Mouse (Mus musculus): ENCODE measurements at regions not wholly inside any gene's neighbourhood (a gene's known extent, or its start where the extent isn't known, plus 50 kb on each side); places are given as distances from the start of the nearest gene placed in this dataset.

DNA sequence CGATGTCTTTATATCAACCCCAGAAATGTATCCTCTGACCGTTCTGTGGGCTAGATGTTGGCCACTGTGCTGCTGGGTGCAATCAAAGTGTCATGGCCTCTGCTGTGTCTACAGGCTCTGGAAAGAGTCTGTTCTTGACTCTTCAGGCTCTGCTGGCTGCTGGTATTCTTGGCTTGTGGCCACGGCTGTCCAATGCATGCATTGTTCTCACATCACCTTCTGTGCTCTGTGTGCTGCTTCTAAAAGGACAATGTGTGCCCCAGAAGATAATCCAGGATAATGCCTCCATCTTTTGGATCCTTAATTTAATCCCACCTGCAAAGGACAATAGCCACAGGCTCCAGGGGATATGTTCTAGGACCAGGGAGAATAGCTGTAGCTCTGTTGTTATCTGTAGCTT lies 77.5 kb upstream of the Dapl1 start:
- intact Hi-C loops (cut with DNase I), result no loop called here
- DNase-seq, result peak; percentile 52 to 60

GRCm38 (mm10) chr2:59407512-59407988 lies 76.9 kb upstream of the Dapl1 start:
- DNase-seq, result peak; percentile 65 to 72
- intact Hi-C loops (cut with DNase I), result no loop called here

DNA sequence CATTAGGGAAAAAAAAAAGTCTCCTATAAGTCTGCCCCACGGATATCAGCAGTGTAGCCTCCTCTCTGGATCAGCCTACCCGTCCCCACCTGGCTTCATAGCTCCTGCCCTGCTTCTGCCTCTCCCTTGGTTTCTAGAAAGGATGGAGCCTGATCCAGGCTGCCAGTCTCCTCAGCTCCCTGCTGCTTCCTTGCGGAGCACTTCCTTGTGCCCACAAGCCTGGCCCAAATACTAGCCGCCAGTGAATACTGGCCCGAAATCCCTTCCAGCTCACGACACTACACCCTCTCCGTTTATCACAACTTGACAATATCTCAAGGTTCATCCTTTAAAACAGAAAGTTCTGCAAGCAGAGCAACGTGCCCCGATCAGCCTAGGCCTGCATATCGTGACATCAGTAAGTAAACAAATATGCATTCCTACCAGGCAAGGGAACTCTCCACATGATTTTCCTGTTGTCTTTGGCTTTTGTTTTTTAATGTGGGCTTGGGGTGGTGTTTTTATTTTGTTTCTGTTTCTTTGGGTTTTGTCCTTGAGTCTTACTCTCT lies 76.3 kb upstream of the Dapl1 start:
- intact Hi-C loops (cut with DNase I), result no loop called here
- no peak for DNase-seq

- intact Hi-C loops (cut with DNase I), result no loop called here
- no peak for DNase-seq
Observed at GRCm38 (mm10) chr2:59414612-59415011, 69.8 kb upstream of the Dapl1 start.

DNA sequence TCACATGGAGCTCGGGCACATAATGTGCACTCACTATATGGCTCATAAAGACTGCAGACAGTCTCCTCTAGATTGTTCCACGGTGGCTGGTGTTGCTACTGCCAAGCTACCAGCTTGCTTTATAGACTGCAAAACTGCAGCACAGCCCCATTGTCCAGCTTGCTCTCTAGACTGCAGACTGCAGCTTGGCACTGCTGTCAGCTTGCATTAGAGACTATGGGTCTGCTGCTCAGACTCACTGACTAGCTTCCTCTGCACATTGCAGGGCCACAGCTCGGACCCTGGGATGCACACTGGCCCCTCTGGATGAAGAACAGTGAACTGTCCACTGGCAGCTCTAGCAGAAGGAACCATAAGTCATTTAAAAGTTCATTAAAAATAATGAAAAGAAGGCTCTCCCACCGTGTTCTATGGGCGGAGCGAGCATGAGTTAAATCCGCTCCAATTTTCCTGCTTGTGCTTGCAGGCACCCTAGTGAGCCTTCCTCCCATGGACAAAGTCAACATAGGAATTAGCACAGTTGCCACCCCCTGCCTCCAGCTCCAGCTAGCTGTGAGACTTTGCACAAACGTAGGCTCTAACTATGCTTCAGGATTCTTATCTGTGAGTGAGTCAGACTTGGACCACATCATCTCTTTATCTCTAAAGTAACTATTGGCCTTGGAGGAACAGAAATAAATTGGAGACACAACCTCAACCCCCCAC lies 67.8 kb upstream of the Dapl1 start:
- no peak for DNase-seq
- intact Hi-C loops (cut with DNase I), result no loop called here

GRCm38 (mm10) chr2:59417384-59417955 lies 67.0 kb upstream of the Dapl1 start:
- intact Hi-C loops (cut with DNase I), result no loop called here
- DNase-seq, result no peak

GRCm38 (mm10) chr2:59420496-59420895 lies 64.0 kb upstream of the Dapl1 start:
- intact Hi-C loops (cut with DNase I), result loop anchor here (5.0 kb wide), 4 partner anchors 63 to 738 kb away; partner anchors contain the start of genes Ccdc148 and Pkp4
- DNase-seq, result no peak

GRCm38 (mm10) chr2:59422291-59423242 lies 61.9 kb upstream of the Dapl1 start:
- intact Hi-C loops (cut with DNase I), result loop anchor here (5.0 kb wide), 4 partner anchors 65 to 740 kb away; partner anchors contain the start of genes Ccdc148 and Pkp4
- no peak for DNase-seq

DNA sequence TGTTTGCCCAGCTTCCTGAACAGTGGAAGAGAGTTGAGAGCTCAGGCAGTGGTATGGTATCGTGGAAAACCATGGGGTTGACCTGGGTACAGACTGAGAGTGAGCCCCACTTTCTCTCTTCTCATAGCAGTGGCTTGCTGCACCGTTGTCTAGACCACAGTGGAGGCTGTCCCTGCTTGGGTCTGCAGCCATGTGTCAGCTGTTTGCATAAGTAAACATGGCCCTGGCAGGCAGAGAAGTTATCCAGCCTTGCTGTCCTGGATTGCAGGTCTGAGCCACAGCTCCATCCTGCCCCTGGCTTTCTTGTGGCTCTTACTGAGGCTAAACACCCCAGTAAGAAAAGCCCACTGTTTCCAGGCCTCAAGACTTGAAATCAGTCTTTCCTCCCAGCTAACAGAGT lies 60.2 kb upstream of the Dapl1 start:
- no peak for DNase-seq
- intact Hi-C loops (cut with DNase I), result loop anchor here (2.0 to 5.0 kb wide), 5 partner anchors 67 to 742 kb away; partner anchors contain the start of genes Ccdc148 and Pkp4

GRCm38 (mm10) chr2:59424729-59425128 lies 59.7 kb upstream of the Dapl1 start:
- intact Hi-C loops (cut with DNase I), result loop anchor here (2.0 to 5.0 kb wide), 5 partner anchors 67 to 742 kb away; partner anchors contain the start of genes Ccdc148 and Pkp4

GRCm38 (mm10) chr2:59425876-59426275 lies 58.6 kb upstream of the Dapl1 start:
- intact Hi-C loops (cut with DNase I), result loop anchor here (2.0 kb wide), 1 partner anchor 595 kb away; no protein-coding TSS in a partner anchor
- no peak for DNase-seq

More at GRCm38 (mm10) chr2:59424729-59425128, 59.7 kb upstream of the Dapl1 start:
- peak; percentile 36 to 52 for DNase-seq

GRCm38 (mm10) chr2:59431466-59431865 lies 53.0 kb upstream of the Dapl1 start:
- intact Hi-C loops (cut with DNase I), result loop anchor here (10.0 kb wide), 1 partner anchor 957 kb away; the partner anchor contains the start of gene Gm17409
- DNase-seq, result no peak

- intact Hi-C loops (cut with DNase I), result loop anchor here (10.0 kb wide), 1 partner anchor 957 kb away; the partner anchor contains the start of gene Gm17409
- DNase-seq, result peak; percentile 28 to 46
Observed at GRCm38 (mm10) chr2:59431867-59432266, 52.6 kb upstream of the Dapl1 start.
